Mouse (Mus musculus): ENCODE data around the gene Eno3.

- TF ChIP-seq CTCF (IDR thresholded peaks at IDR 0.05; ENCODE audit: low read depth, low read length) (no peak), POLR2A (IDR thresholded peaks at IDR 0.05; ENCODE audit: insufficient read depth, low read length) (no peak)
These were observed 3.4 kb upstream of the Eno3 start for GRCm38 (mm10) chr11:70653345-70654197.
